Mouse (Mus musculus): ENCODE data around the gene Cfap45. TPM values are rescaled to one million over a fixed set of nuclear protein-coding genes. Genes with fewer than 3 reads are reported as not detected.

The Cfap45 gene
- polyA plus RNA-seq, 1 experiment: not detected

- Histone ChIP-seq H3K79me2 (ENCODE audit: control insufficient read depth, insufficient read depth) (no peaks in the 10 kb centered on the region), H3ac (ENCODE audit: control insufficient read depth, insufficient read length) (no peak overlapping the region), H3K36me3 (ENCODE audit: control insufficient read depth, insufficient read depth) (no peaks in the 10 kb centered on the region), H3K4me2 (ENCODE audit: low read depth) (no peak overlapping the region), H3K27me3 (ENCODE audit: control insufficient read depth, insufficient read depth, insufficient read length) (no peaks in the 10 kb centered on the region), H3K4me3 (no peak overlapping the region)
- no peak for TF ChIP-seq CEBPB (IDR thresholded peaks at IDR 0.05; ENCODE audit: insufficient read depth, poor library complexity, severe bottlenecking)
- no peak for TF ChIP-seq REST (IDR thresholded peaks at IDR 0.05; ENCODE audit: insufficient read depth, insufficient read length)
- TF ChIP-seq TCF3 (IDR thresholded peaks at IDR 0.05; ENCODE audit: insufficient read length, low read depth): no peak
- no peak for TF ChIP-seq POLR2AphosphoS2 (IDR thresholded peaks at IDR 0.05; ENCODE audit: insufficient read length, low read depth)
- TF ChIP-seq MYOD1 (IDR thresholded peaks at IDR 0.05; ENCODE audit: control insufficient read depth in 1 of 3, insufficient read length in 2 of 3, low read depth in 2 of 3): no peak
- no peak for TF ChIP-seq MYOG (IDR thresholded peaks at IDR 0.05; ENCODE audit: control insufficient read depth in 1 of 3, insufficient read depth in 1 of 3, insufficient read length in 2 of 3, low read depth in 2 of 3)
- no peak for TF ChIP-seq USF1 (IDR thresholded peaks at IDR 0.05; ENCODE audit: low read depth)
- no peak for TF ChIP-seq MAX (IDR thresholded peaks at IDR 0.05; ENCODE audit: low read depth)
- TF ChIP-seq SRF (IDR thresholded peaks at IDR 0.05; ENCODE audit: control insufficient read depth, insufficient read length, low read depth): no peak
- no peak for TF ChIP-seq POLR2A (IDR thresholded peaks at IDR 0.05; ENCODE audit: insufficient read length, low read depth)
- TF ChIP-seq E2F4 (IDR thresholded peaks at IDR 0.05; ENCODE audit: insufficient read depth): no peak
- TF ChIP-seq TCF12 (IDR thresholded peaks at IDR 0.05; ENCODE audit: insufficient read depth, poor library complexity, severe bottlenecking): no peak
Observed at GRCm38 (mm10) chr1:172549314-172549713, 28.7 kb downstream of the Cfap45 start.

GRCm38 (mm10) chr1:172549717-172550116 is 29.1 kb downstream of the Cfap45 start:
- Histone ChIP-seq H3K79me2 (ENCODE audit: control insufficient read depth, insufficient read depth) (no peaks in the 10 kb centered on the region), H3K36me3 (ENCODE audit: control insufficient read depth, insufficient read depth) (no peaks in the 10 kb centered on the region), H3ac (ENCODE audit: control insufficient read depth, insufficient read length) (no peak overlapping the region), H3K4me3 (no peak overlapping the region), H3K4me2 (ENCODE audit: low read depth) (no peak overlapping the region), H3K27me3 (ENCODE audit: control insufficient read depth, insufficient read depth, insufficient read length) (no peaks in the 10 kb centered on the region)
- no peak for TF ChIP-seq REST (IDR thresholded peaks at IDR 0.05; ENCODE audit: insufficient read depth, insufficient read length)
- TF ChIP-seq USF1 (IDR thresholded peaks at IDR 0.05; ENCODE audit: low read depth): no peak
- no peak for TF ChIP-seq MYOG (IDR thresholded peaks at IDR 0.05; ENCODE audit: control insufficient read depth in 1 of 3, insufficient read depth in 1 of 3, insufficient read length in 2 of 3, low read depth in 2 of 3)

- Histone ChIP-seq H3K4me3 (no peak overlapping the region), H3K4me2 (ENCODE audit: low read depth) (no peak overlapping the region), H3K27me3 (ENCODE audit: control insufficient read depth, insufficient read depth, insufficient read length) (no peaks in the 10 kb centered on the region), H3K79me2 (ENCODE audit: control insufficient read depth, insufficient read depth) (no peaks in the 10 kb centered on the region), H3ac (ENCODE audit: control insufficient read depth, insufficient read length) (no peak overlapping the region), H3K36me3 (ENCODE audit: control insufficient read depth, insufficient read depth) (no peaks in the 10 kb centered on the region)
- TF ChIP-seq REST (IDR thresholded peaks at IDR 0.05; ENCODE audit: insufficient read depth, insufficient read length): no peak
- TF ChIP-seq MAX (IDR thresholded peaks at IDR 0.05; ENCODE audit: low read depth): no peak
- TF ChIP-seq USF1 (IDR thresholded peaks at IDR 0.05; ENCODE audit: low read depth): no peak
- TF ChIP-seq E2F4 (IDR thresholded peaks at IDR 0.05; ENCODE audit: insufficient read depth): no peak
- no peak for TF ChIP-seq POLR2A (IDR thresholded peaks at IDR 0.05; ENCODE audit: insufficient read length, low read depth)
- TF ChIP-seq POLR2AphosphoS2 (IDR thresholded peaks at IDR 0.05; ENCODE audit: insufficient read length, low read depth): no peak
- no peak for TF ChIP-seq TCF3 (IDR thresholded peaks at IDR 0.05; ENCODE audit: insufficient read length, low read depth)
- no peak for TF ChIP-seq CEBPB (IDR thresholded peaks at IDR 0.05; ENCODE audit: insufficient read depth, poor library complexity, severe bottlenecking)
- no peak for TF ChIP-seq MYOG (IDR thresholded peaks at IDR 0.05; ENCODE audit: control insufficient read depth in 1 of 3, insufficient read depth in 1 of 3, insufficient read length in 2 of 3, low read depth in 2 of 3)
- no peak for TF ChIP-seq TCF12 (IDR thresholded peaks at IDR 0.05; ENCODE audit: insufficient read depth, poor library complexity, severe bottlenecking)
Observed at GRCm38 (mm10) chr1:172550551-172550951, 29.9 kb downstream of the Cfap45 start.

GRCm38 (mm10) chr1:172551009-172551408 is 30.4 kb downstream of the Cfap45 start:
- no peak for TF ChIP-seq MYOG (IDR thresholded peaks at IDR 0.05; ENCODE audit: control insufficient read depth in 1 of 3, insufficient read depth in 1 of 3, insufficient read length in 2 of 3, low read depth in 2 of 3)
- no peak for TF ChIP-seq CEBPB (IDR thresholded peaks at IDR 0.05; ENCODE audit: insufficient read depth, poor library complexity, severe bottlenecking)
- no peak for TF ChIP-seq TCF3 (IDR thresholded peaks at IDR 0.05; ENCODE audit: insufficient read length, low read depth)
- TF ChIP-seq E2F4 (IDR thresholded peaks at IDR 0.05; ENCODE audit: insufficient read depth): no peak
- TF ChIP-seq USF1 (IDR thresholded peaks at IDR 0.05; ENCODE audit: low read depth): no peak
- no peak for TF ChIP-seq TCF12 (IDR thresholded peaks at IDR 0.05; ENCODE audit: insufficient read depth, poor library complexity, severe bottlenecking)
- TF ChIP-seq MAX (IDR thresholded peaks at IDR 0.05; ENCODE audit: low read depth): no peak
- no peak for TF ChIP-seq POLR2A (IDR thresholded peaks at IDR 0.05; ENCODE audit: insufficient read length, low read depth)
- no peaks in the 10 kb centered on the region for H3K36me3 ChIP-seq (ENCODE audit: control insufficient read depth, insufficient read depth)
- H3K27me3 ChIP-seq (ENCODE audit: control insufficient read depth, insufficient read depth, insufficient read length): peaks cover under 1% of the 10 kb centered on the region
- no peaks in the 10 kb centered on the region for H3K79me2 ChIP-seq (ENCODE audit: control insufficient read depth, insufficient read depth)
- H3K4me2 ChIP-seq (ENCODE audit: low read depth): no peak overlapping the region
- no peak overlapping the region for H3K4me3 ChIP-seq
- no peak overlapping the region for H3ac ChIP-seq (ENCODE audit: control insufficient read depth, insufficient read length)

- Histone ChIP-seq H3ac (ENCODE audit: control insufficient read depth, insufficient read length) (no peak overlapping the region), H3K4me2 (ENCODE audit: low read depth) (no peak overlapping the region), H3K27me3 (ENCODE audit: control insufficient read depth, insufficient read depth, insufficient read length) (peaks cover 3% of the 10 kb centered on the region), H3K36me3 (ENCODE audit: control insufficient read depth, insufficient read depth) (no peaks in the 10 kb centered on the region), H3K79me2 (ENCODE audit: control insufficient read depth, insufficient read depth) (no peaks in the 10 kb centered on the region), H3K4me3 (no peak overlapping the region)
- TF ChIP-seq CEBPB (IDR thresholded peaks at IDR 0.05; ENCODE audit: insufficient read depth, poor library complexity, severe bottlenecking): no peak
- no peak for TF ChIP-seq POLR2AphosphoS2 (IDR thresholded peaks at IDR 0.05; ENCODE audit: insufficient read length, low read depth)
- no peak for TF ChIP-seq TCF12 (IDR thresholded peaks at IDR 0.05; ENCODE audit: insufficient read depth, poor library complexity, severe bottlenecking)
- no peak for TF ChIP-seq MYOD1 (IDR thresholded peaks at IDR 0.05; ENCODE audit: control insufficient read depth in 1 of 3, insufficient read length in 2 of 3, low read depth in 2 of 3)
- TF ChIP-seq POLR2A (IDR thresholded peaks at IDR 0.05; ENCODE audit: insufficient read length, low read depth): no peak
- TF ChIP-seq USF1 (IDR thresholded peaks at IDR 0.05; ENCODE audit: low read depth): no peak
- no peak for TF ChIP-seq E2F4 (IDR thresholded peaks at IDR 0.05; ENCODE audit: insufficient read depth)
- TF ChIP-seq TCF3 (IDR thresholded peaks at IDR 0.05; ENCODE audit: insufficient read length, low read depth): no peak
- no peak for TF ChIP-seq MYOG (IDR thresholded peaks at IDR 0.05; ENCODE audit: control insufficient read depth in 1 of 3, insufficient read depth in 1 of 3, insufficient read length in 2 of 3, low read depth in 2 of 3)
- no peak for TF ChIP-seq MAX (IDR thresholded peaks at IDR 0.05; ENCODE audit: low read depth)
- no peak for TF ChIP-seq SRF (IDR thresholded peaks at IDR 0.05; ENCODE audit: control insufficient read depth, insufficient read length, low read depth)
- no peak for TF ChIP-seq REST (IDR thresholded peaks at IDR 0.05; ENCODE audit: insufficient read depth, insufficient read length)
Observed at GRCm38 (mm10) chr1:172552623-172553022, 32.0 kb downstream of the Cfap45 start.

Measured in myocyte (in vitro differentiated cells).